Mouse (Mus musculus) kidney, postnatal 25 days (tissue): ENCODE measurements around the gene Rab40c.
A peak's percentile ranks its signal among the peaks of the same experiment; 100 is the strongest.
"Not testable (repeated sequence)": the region's sequence is repeated elsewhere in the genome, so short reads cannot be mapped to it uniquely, and the experiment has no call there.

ENCODE experiments used
- DNase-seq, 2 experiments: peaks; one replicate each; pipeline ENCODE4 v3.0.0; 2021; ENCODE audit warnings: mixed read lengths in 2 of 2

The Rab40c gene

DNA sequence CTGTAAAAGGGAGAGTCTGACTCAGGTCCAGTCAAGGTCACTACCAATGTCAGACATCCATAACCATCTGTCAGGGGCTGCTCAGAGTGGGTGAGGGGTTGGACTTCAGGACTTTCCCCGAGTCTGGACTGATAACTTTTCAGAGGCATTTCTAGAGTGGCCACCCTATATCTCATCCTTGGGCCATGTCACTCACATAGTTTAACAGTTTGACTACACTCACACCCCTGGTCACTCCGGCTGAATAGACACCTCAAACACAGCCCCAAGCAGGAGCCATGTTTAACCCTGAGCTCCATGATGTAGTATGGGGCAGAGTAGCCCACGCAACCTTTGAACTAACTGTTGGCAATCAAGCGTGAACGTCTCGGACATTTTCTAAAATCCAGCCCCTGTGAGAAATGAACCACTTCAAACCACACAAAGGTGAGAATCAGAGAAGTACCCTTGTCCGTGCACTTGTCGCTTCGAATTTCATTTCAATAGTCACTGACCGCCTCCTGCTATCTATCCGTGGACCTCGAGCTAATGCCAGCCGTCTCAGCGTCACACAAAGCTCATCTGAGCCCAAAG is 45.3 kb downstream of the Rab40c start:
- DNase-seq, result no peak

DNA sequence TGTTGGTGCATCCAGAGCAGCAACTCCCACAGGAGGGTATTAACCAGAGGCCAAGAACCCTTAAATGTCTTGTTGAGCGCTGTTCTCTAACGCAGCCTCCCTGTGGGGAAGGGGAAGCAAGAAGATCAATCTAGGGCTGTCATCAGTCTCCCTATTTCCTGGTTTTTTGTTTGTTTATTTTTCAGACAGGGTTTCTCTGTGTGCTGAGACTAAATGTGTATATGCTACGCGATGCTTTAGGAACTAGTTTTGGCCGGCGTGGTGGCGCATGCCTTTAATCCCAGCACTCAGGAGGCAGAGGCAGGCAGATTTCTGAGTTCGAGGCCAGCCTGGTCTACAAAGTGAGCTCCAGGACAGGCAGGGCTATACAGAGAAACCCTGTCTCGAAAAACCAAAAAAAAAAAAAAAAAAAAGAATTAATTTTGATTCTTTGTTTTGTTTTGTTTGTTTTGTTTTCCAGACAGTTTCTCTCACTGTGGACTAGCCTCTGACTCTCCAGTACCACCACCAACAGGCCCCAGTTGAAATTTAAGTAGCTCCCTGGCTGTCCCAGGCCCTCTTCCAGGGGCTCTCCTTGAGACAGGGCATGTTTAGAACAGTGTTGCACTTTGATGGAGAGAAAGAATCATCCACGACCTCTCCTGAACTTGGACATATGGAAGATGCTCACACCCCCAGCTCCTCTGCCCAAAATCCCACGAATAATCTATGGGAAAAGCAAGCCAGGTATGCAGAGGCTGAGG is 46.0 kb downstream of the Rab40c start:
- DNase-seq, result no peak

DNA sequence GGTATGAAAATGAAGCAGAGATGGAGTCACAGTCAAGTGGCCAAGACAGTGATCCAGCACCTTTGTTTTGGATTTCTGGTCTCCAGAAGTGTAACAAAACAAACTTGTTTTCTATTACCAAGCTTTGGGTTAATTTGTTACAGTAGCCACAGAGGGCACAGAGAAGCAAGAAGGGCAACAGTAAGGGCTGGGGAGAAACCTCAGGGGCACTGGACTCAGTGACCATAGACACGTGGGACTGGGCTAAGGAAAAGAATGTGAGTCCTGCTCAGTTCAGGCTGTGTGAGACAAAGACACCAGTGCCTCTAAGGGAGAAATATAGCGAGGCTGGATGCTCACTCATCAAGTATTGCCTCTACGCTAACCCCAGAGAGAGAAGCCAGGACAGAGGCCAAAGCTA is 46.9 kb downstream of the Rab40c start:
- peak in 1 of 2 experiments; percentile 66 for DNase-seq

DNA sequence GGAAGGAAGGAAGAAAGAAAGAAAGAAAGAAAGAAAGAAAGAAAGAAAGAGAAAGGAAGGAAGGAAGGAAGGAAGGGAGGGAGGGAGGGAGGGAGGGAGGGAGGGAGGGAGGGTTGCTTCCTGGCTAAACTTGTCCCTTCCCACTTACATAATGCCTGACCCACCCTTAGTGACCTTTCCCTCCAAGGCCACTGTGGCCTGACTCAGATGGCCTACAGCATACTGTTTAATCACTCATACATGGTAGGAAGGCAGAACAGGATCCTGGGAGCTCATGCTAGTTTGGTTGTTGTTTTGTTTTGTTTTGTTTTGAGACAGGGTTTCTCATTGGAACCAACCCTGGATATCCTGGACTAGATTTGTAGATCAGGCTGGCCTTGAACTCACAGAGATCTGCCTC is 48.0 kb downstream of the Rab40c start:
- DNase-seq, result not testable (repeated sequence)

DNA sequence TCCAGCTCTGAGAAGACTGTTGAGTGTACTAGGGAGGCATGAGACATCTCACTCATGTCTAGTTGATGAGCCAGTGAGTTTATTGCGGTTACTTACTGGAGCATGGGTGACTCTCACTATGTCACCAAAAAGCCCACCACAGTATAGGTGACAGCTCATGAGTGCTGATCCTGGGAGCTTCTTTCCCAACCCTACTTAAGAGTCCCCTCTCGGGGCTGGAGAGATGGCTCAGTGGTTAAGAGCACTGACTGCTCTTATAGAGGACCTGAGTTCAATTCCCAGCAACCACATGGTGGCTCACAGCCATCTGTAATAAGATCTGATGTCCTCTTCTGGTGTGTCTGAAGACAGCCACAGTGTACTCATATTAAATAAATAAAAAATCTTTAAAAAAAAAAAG is 49.6 kb downstream of the Rab40c start:
- DNase-seq, result no peak

DNA sequence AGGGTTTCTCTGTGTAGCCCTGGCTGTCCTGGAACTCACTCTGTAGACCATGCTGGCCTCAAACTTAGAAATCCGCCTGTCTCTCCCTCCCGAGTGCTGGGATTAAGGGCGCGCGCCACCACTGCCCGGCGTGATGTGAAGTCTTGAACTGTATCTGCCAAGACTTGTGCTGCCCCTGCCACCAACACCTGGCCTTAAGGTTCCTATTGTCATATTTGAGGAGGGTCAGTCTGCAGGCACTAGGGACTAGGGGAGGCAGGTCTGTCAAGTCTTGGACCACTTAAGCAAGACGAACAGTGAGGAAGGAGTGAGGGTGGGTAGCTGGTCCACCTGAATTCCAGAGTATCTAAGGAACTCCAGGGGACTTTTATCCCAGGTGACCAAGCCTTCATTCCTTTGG is 50.0 kb downstream of the Rab40c start:
- no peak for DNase-seq

DNA sequence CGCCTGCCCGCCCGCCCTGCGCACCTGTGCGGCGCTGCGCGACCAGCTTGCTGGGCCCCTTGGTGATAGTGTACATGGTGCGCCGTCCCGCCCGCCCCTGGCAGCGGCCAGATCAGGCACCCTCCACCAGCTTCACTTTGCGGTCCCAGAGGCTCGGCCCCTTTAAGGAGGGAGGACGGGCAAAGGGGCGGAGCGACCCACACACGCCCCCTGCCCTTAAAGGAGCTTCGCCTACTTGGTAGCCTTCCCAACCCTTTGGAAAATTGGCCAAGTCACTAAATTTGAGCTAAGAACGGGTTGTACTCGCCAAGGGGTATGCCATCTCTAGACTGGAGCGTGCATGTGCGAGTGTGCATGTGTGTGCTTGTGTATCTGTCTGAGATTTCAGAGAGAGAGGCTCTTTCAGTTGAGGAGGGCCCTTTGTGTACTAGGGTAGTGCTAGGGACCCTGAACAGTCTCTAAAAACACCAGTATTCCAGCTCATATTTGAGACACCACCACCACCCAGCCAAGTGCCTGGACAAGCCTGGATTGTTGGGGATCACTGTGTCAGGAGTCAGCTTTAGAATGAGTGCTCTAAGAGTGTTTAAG is 50.8 kb downstream of the Rab40c start, which contains the start of gene Mcrip2:
Gene Mcrip2 (minus strand): TSS at position 164 of the 591 bp plus-strand sequence.
- DNase-seq, result peak; percentile 87 to 94

DNA sequence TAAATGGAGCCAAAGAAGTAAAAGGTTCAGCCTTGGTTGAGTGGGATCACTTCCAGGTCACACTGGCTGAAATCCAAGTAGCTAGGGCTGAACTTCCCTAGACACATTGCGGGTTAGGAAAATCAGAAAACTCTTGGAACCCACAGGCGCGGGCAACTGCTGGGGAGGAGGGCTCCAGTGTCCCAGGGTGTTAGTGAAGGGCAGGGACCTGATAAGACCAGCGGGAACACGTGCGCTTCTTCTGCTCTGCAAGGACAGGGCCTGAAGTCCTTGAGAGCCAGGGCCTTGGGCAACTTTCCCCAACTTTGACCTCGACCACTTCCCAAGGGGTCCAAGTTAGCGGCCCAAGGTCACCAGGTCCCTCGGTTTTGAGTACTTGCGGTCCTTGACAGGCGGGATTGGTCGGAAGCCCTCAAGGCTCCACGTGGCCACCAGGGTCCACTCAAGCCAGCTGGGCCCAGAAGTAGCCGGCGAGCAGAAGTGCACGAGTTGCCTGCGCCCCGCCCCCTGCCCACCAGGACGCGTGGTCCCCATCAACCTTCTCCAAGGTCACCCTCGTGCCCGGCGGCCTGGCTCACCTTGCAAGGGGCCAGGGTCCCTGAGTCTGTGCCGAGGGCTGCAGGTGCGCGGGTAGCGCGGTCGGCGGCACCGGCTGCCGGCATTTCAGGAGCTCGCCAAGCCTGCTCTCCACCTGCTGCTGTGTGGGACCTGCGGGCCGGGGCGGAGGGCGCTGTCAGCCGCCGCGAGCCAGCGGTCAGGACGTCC is 51.5 kb downstream of the Rab40c start:
- peak; percentile 83 to 91 for DNase-seq

DNA sequence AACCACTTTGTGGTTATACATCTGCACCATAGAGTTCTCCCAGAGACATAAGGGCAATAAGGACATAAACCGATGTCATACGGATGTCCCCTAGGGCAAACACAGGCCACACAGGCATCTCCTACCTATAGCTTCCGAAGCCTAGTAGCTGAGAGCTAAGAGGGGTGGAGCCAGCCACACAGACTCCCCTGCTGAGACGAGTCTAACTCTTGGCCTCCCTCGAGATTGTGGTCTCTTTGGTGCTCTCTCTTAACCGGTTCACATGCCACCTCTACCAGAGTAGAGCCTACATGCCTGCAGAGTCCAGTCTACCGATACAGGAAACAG is 52.1 kb downstream of the Rab40c start:
- DNase-seq, result no peak

DNA sequence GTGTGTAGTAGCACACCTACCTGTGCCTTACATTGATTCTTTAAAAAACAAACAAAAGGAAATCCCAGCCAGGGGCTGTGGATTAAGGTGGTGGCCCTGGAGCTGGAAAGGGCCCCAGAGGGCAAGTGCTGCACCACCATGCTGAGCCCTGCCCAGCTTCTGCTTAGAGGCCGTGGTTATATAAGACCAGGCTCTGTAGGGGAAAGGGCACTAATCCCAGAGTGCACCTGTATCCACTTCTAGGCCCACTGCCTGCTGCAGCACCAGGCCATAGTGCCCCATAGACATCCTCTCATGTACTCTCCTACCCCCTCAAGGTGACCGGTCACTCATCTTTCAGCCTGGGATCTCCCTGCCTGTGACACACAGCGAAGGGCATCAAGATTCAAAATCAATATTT is 53.4 kb downstream of the Rab40c start:
- peak; percentile 47 to 86 for DNase-seq

DNA sequence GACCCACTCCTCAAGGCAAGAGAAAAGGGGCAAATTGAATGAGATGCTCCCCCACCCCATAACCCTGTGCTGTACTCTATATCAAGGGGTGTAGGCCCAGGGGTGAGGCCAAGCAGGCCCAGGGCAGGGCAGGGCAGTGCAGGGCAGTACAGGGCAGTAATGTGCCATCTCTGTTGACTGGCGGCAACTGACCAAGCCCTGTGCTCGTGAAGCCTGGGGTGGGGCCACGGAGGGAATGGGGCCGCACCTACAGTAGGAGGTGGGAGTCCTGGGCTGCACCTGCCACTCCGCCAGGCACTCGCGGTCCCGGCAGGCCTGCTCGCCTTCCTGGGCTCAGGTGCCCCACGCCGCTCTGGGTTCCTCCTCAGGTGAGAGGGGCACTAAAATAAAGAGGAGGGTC is 54.2 kb downstream of the Rab40c start:
- DNase-seq, result peak in 1 of 2 experiments; percentile 67

DNA sequence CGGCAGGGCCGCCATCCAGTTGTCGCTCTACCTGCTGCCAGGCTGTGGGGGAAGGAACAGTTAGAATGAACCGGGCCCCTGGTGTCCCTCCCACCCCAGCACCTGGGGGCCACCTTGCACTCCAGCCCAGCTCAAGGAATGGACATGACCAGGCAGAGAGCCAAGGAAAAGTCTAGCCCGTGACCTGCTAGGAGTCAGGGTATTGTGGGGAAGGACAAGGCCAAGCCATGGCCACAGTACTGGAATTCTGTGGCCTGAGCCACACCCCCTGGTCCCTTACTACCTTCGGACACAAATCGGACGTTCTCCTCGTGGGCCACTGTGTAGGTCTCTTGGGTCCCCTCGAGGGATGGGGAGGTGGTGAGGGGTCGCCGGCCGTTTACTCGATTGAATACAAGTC is 55.2 kb downstream of the Rab40c start:
- DNase-seq, result peak; percentile 50 to 77

DNA sequence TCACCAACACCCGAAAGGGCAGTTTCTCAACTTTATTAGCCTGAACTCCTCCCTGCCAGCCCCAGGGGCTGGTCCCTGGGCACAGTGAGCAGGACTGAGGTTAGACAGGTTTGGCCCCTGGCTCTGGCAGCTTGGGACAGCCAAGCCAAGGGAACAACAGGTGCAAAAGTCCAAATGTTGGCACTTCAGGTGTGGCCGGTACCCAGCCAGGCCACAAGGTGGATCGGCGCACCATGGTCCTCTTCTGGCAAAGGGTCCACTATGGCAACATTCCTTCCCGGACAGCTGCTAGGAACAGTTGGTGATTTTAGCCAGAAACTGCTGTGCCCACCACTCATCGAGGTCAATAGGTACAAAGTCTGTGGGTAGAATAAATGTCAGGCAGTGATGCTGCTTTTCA is 55.8 kb downstream of the Rab40c start:
- DNase-seq, result peak; percentile 56 to 80

DNA sequence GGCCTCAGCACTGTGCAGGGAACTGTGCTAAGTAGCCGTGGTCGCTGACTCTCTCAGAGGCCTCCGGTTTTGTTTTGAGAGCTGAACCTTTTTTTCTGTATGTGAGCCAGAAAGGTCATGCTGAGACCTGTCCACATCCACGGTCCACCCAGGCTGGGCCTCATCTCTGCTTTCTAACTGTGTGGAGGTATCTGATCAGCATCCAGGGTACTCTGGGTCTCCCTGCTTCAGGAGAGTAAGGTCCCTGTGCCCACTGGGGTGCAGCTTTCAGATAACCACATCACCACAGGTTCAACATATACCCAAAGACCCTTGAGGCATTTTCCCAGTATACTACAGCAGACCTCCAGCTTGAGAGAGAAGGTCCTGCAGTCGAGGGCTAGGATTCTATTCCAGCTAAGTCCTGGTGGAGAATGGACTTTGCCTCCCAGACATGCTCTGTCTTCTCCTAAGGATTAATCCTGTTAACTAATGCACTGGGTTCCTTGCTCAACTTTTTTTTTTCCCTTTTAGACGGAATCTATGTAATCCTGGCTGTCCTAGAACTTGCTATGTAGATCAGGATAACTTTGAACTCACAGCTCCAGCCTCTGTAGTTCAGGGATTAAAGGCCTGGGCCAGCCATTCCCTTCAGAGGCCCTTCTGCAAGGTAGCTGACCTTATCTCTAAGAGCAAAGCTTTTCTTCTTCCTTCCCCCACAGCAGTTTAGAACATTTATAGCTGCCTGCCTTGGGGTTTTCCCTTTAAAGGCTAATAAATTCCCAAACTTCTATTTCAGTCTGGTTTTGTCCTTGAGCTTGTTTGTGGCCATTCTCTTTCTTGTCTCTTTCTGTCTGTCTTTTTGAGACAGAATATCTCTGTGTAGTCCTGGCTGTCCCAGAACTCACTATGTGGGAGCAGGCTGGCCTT is 57.6 kb downstream of the Rab40c start:
- DNase-seq, result no peak

DNA sequence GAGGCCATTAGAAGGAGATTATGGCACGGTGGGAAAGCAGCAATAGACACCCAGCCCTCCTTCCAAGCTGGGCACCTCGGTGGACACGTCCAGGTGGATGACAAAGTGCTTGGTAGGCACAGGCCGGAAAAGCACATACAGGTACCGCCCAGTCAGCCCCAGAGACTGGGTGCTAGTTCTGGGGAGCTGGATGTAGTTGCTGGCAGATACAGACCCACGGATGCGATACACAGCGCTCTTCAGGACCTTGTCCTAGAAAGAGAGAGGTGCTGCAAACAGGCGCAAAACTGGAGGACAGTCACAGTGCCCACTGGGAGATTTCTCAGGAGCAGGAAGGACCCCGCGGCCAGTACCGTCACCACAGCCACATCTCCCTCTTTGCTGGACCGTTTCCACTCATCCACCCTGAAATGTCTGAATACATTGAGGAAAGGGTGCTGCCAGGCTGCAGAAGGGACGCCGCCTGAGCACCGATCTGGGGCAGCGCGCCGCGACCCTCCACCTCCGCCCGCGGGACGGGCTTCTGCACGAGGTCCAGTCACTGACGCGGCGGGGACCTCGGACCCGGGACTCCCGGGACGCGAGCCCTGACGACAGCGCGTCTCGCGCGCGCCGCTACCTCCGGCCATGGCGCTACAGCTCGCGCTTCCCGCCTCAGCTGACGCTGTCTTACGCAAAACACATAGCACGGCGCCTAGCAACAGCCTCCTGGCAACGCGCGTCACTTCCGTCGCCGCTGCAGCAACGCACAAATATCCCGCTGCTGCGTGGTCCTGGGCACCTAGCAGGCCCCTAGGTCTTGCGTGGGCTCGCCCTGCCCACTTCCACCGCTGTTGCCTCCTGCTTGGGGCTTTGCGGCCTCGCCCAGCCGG is 58.5 kb downstream of the Rab40c start, which contains the start of gene Wdr90:
Gene Wdr90 (minus strand): TSS at position 670 of the 872 bp plus-strand sequence.
- peak; percentile 92 to 96 for DNase-seq

DNA sequence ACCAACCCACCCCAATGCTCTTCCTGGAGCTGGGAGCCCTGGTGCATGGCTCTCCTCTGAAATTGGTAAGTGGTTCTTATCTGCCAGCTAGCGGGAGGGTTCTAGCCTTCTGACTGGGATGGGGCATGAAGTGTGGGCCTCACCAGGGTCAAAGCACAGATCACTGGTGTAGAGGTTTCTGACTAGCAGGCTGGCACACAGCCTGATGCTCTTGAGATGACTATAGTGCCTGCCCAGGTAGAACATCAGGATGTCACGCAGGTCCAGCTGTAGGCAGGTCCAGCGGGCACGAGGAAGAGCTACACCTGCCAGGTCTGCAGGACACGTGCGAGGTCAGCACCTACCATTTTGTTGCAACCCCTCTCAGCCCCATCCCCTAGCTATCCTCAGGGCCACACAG is 59.3 kb downstream of the Rab40c start:
- no peak for DNase-seq

DNA sequence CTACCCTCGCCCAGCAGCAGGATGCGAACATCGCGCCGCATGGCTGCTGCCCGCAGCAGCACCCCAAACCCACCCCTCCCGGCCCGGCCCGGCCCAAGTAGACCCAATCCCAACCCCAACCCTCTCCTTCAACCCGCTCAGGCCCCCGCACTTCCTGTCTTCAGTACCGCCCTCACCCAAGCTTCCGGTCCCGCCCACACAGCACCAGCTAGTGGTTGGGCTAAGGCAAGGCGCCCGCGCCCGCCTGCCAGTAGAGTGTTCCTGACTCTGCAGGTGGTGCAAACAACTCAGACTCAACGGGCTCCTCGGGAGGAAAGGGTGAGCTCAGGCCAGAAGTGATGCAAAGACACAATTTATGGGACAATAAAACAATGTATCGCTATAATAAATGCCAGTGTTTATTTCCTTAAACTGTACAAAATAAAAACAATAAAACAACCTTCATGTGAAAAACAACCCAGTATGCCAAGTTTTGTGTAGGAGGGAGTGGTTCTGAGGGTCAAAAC is 75.1 kb downstream of the Rab40c start, which contains the start of gene Rhot2:
Gene Rhot2 (minus strand): TSS at position 456 of the 506 bp plus-strand sequence.
- DNase-seq, result peak; percentile 97 to 98

DNA sequence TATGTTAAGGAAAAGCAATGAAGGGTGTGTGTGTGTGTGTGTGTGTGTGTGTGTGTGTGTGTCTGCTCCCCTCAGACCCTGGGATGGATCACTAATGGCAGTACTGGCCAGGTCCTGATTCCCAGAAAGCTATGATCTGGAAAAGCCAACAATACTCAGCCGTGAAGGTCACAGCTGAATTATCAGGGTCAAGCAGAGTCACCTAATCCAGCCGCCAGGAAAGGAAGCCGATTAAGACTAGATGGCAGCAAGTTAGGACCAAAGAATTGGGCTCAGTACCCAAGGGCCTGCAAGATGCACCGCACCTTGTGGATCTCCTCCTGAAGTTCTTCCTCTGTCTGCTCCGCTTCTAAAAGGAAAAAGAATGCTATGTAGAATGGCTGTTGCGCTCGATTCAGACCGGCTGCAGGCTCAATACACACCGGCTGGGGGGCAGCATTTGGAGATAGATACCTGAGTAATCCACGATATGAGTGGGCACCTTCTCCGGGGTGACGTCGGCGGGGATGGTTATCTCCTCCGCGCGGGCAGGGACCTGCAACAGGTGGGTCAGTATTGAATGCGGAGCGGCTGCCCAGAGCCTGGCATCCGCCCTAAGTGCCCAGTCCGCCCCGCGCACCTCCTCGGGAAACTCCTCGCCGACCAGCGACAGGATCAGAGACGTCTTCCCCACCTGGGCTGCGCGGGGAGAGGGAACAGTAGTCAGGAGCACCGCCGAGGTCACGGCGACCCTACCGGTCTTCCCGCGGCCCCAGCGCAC is 75.7 kb downstream of the Rab40c start:
- DNase-seq, result no peak

DNA sequence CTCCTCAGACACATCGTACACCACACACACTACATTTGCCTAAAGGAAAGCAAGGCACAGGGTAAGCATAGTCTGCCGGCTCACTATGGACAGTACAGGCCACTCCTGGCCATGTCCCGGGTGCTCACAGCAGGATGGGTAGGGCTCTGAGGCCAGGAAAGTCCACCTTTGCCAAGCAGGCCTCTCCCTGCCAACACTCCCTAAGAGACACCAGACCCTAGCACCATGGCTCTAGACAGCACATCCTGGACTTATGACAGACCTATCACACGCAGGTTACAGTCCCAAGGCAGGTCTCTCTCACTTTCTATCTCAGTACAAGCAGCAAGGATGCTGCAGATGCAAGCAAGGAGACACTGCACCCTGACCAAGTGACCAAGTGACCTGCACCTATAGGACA is 76.4 kb downstream of the Rab40c start:
- DNase-seq, result no peak

DNA sequence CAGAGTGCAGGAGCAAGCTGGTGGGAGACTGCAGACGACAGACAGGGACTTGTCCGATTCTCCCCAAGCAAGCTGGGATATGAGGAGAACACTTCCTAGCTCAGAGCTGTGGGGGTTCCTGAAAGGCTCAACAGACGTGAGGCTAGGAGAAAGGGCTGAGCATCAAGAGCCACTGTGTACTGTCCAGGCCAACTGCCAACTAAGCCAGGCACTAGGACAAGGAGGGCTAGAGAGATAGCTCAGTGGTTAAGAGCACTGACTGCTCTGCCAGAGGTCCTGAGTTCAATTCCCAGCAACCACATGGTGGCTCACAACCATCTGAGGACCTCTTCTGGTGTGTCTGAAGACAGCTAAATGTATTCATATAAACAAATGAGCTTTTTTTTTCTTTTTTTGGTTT is 77.0 kb downstream of the Rab40c start:
- DNase-seq, result no peak
